In genomic region chr16:26404070-26404469, GRCm38 (mm10) we compare ENCODE assay signal across 18 mouse cellular contexts. TPM values are rescaled to one million over a fixed set of nuclear protein-coding genes. Genes with fewer than 3 reads are reported as not detected.
"Had no signal": no experiment of that assay in that cellular context is flagged by ENCODE, and none has a peak within 500 bp of the region (broad histone marks: within the 10 kb centered on the region; RNA-seq: fewer than 3 reads in every experiment).

No protein-coding gene starts in this region.

- H3K36me3 ChIP-seq: limb, embryonic 10.5 days; liver, embryonic 15.5 days; midbrain, embryonic 10.5 days; neural tube, embryonic 13.5 days had no signal

- H3K9me3 ChIP-seq: limb, embryonic 10.5 days; liver, embryonic 15.5 days; midbrain, embryonic 10.5 days; neural tube, embryonic 13.5 days had no signal

- DNase-seq: kidney, adult 8-10 months; kidney, postnatal 25 days; lung, adult 2 months; lung, postnatal 36 days; midbrain, embryonic 14.5 days; right cerebral cortex, postnatal 25 days; thymus, postnatal 4 days had no signal

- H3K4me1 ChIP-seq: limb, embryonic 10.5 days; liver, embryonic 15.5 days; midbrain, embryonic 10.5 days; neural tube, embryonic 13.5 days had no signal

- H3K9ac ChIP-seq: liver, embryonic 15.5 days; neural tube, embryonic 13.5 days had no signal

- H3K27ac ChIP-seq: left cerebral cortex, adult 2 months; limb, embryonic 10.5 days; liver, embryonic 15.5 days; midbrain, embryonic 10.5 days; neural tube, embryonic 13.5 days; stomach, postnatal 0 days had no signal

- H3K27me3 ChIP-seq: liver, embryonic 15.5 days; neural tube, embryonic 13.5 days had no signal

- H3K4me2 ChIP-seq: liver, embryonic 11.5 days; liver, embryonic 15.5 days; neural tube, embryonic 13.5 days had no signal

- H3K4me3 ChIP-seq: left cerebral cortex, adult 2 months; limb, embryonic 10.5 days; liver, embryonic 15.5 days; midbrain, embryonic 10.5 days; myocyte; neural tube, embryonic 13.5 days had no signal

- ATAC-seq: lung, postnatal 0 days had no signal

RNA-seq across cellular contexts. Expression of gene Cldn16, which starts 58.9 kb away (rescaled TPM):
- polyA plus RNA-seq: limb, embryonic 10.5 days; limb, embryonic 14.5 days; liver, embryonic 11.5 days; liver, embryonic 15.5 days; lung, adult 2 months; lung, postnatal 0 days; midbrain, embryonic 10.5 days; midbrain, embryonic 14.5 days; myocyte; neural tube, embryonic 13.5 days; small intestine, adult 2 months; stomach, postnatal 0 days had no signal
